Mouse (Mus musculus): Measurements from ENCODE around the gene Cpsf2.

Cpsf2 gene

GRCm38 (mm10) chr12:101980266-101980665 is 4.5 kb downstream of the Cpsf2 start:
- no peak for DNase-seq (ENCODE audit: low read depth, low spot score)

- DNase-seq (ENCODE audit: low read depth, low spot score): no peak
Measured at GRCm38 (mm10) chr12:101981559-101981958, 5.8 kb downstream of the Cpsf2 start.

- no peak for DNase-seq (ENCODE audit: low read depth, low spot score)
Measured at GRCm38 (mm10) chr12:101982977-101983376, 7.2 kb downstream of the Cpsf2 start.

DNA sequence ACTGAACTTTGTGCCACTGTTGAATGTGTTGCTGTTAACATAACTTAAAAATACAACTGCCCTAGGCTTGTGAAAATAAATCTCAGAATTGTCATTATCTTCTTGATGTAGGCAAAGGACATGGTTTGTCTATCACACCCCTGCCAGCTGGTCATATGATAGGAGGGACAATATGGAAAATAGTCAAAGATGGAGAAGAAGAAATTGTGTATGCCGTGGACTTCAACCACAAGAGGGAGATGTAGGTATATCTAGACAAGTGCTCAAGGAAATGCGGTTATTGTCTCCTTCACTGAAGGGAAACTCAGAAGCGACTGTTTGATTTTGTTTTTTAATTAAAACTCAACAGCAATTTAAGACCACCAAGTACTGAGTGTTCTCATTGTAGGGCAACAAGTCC is 9.3 kb downstream of the Cpsf2 start:
- DNase-seq (ENCODE audit: low read depth, low spot score): no peak

DNA sequence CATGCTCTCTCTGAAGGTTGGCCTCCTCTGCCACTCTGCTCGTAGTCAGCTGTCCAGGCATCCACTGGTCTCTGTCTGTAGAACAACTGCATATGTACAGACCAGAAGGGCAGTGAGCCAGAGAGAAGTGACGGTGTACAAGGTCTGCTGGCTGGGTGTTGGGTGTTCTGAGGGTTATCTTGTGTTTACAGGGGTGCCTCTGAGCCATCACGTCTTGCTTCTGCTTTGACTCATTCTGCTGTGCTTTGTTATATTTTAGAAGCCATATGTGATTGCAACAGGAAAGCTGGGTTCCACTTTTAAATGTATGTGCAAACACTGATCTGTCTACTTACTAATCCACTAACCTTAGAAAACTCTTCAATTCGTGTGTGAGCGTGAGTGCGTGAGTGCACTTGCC is 11.9 kb downstream of the Cpsf2 start:
- no peak for DNase-seq (ENCODE audit: low read depth, low spot score)

GRCm38 (mm10) chr12:101994576-101995467 is 19.0 kb downstream of the Cpsf2 start:
- DNase-seq (ENCODE audit: low read depth, low spot score): no peak

DNA sequence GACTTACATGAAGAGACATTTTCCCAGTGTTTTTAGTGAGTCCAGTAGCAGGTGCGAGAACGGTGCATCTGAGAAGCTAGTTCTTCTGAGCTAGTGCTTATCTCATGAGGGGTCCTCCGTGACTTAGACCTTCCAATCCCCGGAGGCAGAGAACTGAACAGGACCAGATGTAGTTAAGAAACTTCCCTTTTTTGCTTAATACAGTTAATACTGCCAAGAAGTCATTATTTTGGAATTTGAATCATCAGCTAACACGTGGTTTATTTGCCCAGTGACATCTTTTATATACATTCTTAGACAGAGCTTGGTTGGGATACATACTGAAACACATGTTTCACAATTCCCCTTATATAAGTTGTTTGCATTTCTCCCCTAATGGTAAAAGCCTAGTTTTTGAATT is 23.1 kb downstream of the Cpsf2 start:
- DNase-seq (ENCODE audit: low read depth, low spot score): no peak

GRCm38 (mm10) chr12:102000785-102001184 is 25.0 kb downstream of the Cpsf2 start:
- no peak for DNase-seq (ENCODE audit: low read depth, low spot score)

DNA sequence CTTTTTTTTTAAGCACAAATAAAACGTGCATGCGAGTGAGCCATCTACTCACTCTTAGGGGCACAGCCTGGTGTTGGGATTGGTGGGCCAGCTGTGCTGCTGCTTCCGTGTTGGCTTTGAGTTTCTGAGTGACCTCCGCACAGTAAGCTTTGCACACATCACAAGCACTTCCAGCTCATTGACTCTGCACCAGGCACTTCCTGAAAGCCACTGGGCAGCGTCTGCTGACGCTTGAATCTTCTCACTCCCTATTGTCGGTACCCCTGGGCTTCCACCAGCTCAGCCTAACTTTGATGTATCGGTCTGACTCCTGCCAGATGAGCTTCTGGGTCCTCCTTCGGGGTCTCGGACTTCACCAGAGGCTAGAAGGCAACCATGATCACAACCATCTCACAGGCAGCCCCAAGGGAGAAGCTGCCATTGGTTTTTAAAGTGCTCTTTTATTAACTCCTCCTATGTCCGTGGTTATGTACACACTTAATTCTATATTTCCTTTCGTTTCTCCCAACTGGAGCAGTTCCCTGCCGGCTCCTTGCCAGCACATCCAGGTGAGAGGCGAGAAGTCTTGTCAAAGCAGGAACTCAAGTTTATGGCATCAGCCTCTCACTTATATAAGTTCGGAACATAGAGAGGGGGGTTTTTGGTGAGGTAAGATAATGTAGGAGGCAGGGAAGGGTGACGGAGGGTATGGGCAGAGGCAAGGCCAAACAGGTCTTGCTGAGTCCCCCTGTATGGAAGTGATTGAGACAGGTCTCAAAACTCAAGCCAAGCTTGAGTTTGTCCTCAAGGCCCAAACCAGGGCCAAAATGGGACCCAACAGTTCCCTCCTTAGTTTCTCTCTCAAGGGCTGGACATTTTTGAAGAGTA is 32.6 kb downstream of the Cpsf2 start:
- no peak for DNase-seq (ENCODE audit: low read depth, low spot score)

GRCm38 (mm10) chr12:102009551-102009950 is 33.8 kb downstream of the Cpsf2 start:
- no peak for DNase-seq (ENCODE audit: low read depth, low spot score)

DNA sequence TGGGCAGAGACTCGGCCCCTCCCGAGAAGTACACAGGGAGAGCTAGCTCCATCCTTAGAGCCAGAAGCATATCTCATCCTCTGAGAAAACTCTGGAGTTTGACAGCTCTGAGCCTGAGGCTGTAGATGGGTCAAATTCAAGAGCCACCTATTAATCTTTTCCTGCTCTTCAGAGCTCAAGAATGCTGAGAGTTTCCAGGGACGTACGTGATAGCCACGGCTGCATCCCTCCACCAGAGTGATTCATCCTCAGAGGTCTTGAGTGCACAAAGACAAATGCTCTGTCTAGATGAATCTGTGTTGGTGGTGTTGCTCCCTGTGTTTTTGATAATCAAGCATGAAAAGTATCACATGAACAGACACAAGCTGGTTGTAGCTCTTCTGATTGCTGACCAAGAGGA is 38.6 kb downstream of the Cpsf2 start:
- DNase-seq (ENCODE audit: low read depth, low spot score): no peak

- DNase-seq (ENCODE audit: low read depth, low spot score): no peak
Measured at GRCm38 (mm10) chr12:102015127-102015526, 39.3 kb downstream of the Cpsf2 start.

GRCm38 (mm10) chr12:102021923-102022322 is 46.1 kb downstream of the Cpsf2 start:
- no peak for DNase-seq (ENCODE audit: low read depth, low spot score)

DNA sequence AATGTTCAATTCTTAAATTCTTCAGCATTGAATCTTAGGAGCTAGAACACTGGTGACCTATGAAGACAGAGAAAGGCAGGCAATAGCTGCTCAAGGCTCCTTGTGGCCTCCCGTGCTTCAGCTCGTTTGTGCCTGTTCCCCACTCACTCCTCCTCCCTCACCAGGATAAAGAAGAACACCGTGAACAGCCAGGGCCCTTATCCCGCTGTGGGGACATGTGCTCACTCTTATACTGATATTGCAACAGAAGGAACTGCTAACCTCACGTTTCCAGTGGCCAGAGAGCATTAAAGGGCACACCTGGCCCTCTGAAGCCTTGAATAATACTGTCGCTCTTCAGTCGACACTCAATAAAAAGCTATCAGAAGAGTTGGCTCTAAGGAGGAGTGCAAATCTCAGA is 53.4 kb downstream of the Cpsf2 start:
- no peak for DNase-seq (ENCODE audit: low read depth, low spot score)

DNA sequence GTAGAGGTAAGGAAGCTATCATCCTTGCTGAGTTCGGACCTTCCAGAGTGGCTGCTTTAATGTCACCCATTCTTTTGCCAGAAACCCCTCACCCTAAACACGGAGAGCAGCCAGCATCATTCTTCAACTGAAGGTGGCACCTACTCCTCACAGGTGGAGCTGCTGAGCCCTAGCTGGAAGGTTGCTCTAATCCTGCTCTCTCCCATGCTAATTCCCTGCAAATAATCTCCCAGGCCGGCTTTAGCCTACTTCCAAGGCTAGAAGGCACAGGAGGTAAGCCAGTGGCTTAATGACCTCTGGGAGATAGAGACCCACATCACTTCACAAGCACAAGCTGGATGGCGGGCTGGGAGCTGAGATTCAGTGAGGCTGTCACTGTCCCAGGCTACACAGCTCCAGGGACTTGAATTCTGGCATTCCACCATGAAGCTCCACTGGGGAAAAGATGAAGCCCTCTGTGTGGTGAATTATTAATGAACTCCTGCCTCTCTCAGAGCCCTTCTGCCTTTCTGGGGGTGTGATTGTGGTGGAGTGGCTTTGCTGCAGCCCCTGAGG is 54.2 kb downstream of the Cpsf2 start:
- DNase-seq (ENCODE audit: low read depth, low spot score): no peak

DNA sequence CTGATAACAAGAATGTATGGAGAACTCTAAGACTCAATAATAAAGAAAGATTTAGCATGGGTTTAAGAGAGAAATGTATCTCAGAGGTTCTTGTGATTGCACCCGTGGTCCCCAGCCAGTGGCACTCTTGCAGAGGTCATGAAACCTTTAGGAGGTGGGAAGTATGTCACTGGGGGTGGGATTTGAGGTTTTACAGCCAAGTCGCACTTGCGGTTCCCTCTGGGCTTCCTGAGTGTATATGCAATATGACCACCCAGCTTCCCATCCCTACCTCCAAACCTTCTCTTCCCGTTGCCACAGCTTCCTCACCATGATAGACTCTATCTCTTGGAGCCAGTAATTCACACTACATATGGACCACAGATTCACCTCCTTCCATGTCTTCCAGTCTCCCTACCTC is 59.1 kb downstream of the Cpsf2 start:
- DNase-seq (ENCODE audit: low read depth, low spot score): no peak

DNA sequence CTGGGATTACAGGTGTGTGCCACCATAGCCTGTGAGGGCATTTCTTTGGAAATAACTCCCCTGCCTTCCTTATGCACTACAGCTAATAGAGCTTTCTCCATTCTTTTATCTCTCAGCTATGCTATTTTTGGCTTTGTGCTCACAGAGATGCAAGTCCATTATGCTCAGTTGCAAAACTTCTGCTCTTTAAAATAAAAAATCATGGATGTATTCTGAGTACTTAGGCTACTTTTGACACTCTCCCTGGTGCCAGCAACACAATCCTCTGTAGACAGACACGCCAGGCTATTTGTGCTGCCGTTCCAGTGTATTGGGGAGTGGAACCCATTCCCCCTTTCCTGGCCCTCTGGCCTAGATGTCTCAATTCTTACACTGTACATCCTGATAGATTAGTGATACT is 64.1 kb downstream of the Cpsf2 start:
- DNase-seq (ENCODE audit: low read depth, low spot score): no peak

DNA sequence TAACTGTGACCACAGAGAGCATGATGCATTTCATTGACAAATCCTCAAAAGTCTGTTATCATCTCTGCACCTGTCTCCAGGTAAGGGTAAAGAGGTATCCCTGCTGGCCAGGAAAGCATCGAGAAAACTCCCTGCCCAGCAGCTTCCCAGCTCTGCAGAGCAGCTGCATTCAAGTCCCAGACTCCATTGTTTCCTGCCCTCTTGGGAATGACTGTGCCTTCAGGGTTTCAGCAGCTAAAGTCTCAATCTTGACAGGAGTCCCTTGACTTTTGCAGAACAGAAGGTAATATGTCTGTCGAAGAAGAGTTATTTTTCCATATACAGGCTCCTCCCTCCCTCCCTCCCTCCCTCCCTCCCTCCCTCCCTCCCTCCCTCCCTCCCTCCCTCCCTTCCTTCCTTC is 65.9 kb downstream of the Cpsf2 start:
- DNase-seq (ENCODE audit: low read depth, low spot score): no peak

DNA sequence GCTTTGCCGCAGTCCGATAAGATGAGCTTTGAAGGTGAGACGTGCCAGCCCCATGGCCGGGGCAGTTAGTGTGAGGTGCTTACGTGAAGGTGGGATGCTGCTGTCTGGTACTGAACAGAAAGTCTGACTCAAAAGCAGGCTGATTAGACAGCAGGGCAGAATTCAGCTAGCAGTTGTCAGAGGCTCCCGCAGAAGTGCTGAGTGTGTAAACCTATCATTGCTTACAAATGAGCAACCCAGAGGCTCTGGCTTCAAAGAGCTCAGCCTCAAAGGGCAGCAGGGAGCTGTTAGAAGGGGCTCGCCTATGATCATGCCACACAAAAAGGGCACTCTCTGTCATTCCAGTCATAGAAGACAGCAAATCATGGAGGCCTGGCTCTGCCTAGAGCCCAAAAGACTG is 66.5 kb downstream of the Cpsf2 start:
- DNase-seq (ENCODE audit: low read depth, low spot score): no peak

GRCm38 (mm10) chr12:102043840-102044239 is 68.1 kb downstream of the Cpsf2 start:
- no peak for DNase-seq (ENCODE audit: low read depth, low spot score)

DNA sequence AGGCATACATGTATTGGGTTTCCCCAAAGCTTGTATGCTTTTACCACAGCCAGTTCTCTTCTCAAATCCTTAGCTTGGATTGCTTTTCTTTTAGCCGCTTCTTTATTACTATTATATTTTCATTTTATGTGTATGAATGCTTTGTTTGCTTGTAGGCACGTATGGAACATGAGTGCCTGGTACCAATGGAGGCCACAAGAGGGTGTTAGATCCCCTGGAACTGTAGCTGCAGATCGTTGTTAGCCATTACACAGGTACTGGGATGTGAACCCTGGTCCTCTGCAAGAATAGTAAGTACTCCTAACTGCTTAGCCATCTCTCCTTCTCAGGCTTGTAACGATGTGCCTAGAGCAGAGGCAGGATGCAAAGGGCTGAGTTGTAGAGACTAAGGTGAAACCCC is 78.4 kb downstream of the Cpsf2 start:
- no peak for DNase-seq (ENCODE audit: low read depth, low spot score)

GRCm38 (mm10) chr12:102055758-102056157 is 80.0 kb downstream of the Cpsf2 start:
- DNase-seq (ENCODE audit: low read depth, low spot score): no peak

Data from c-Kit-negative CD71-positive TER-119-positive erythroid progenitor cells, embryonic 14.5 days (primary cell).